Mouse (Mus musculus) testis, adult 2 months (tissue): ENCODE measurements around the gene Lrrc4.

Experiments
- CTCF ChIP-seq: fragments of 200-500 bp; IDR thresholded peaks from 2 replicates; pipeline ENCODE4 v1.5.1; 2012; ENCODE audit warnings: low read depth, mild to moderate bottlenecking, inconsistent platforms, low read length, moderate library complexity; ENCODE audit not compliant: control insufficient read depth, insufficient read depth, insufficient replicate concordance
- POLR2A ChIP-seq: fragments of 200-500 bp; IDR thresholded peaks from 2 replicates; pipeline ENCODE4 v1.6.1; 2012; ENCODE audit warnings: low read depth, mild to moderate bottlenecking, inconsistent platforms, low read length, moderate library complexity; ENCODE audit not compliant: control insufficient read depth

- TF ChIP-seq POLR2A (no peak), CTCF (no peak)
Measured at GRCm38 (mm10) chr6:28633120-28633519, 198.4 kb downstream of the Lrrc4 start.
